Mouse (Mus musculus): ENCODE measurements around the gene Ppfibp1. TPM values are rescaled to one million over a fixed set of nuclear protein-coding genes. Genes with fewer than 3 reads are reported as not detected.

Gene Ppfibp1
- polyA plus RNA-seq, 1 experiment from 2014 or later = 68.3 TPM

DNA sequence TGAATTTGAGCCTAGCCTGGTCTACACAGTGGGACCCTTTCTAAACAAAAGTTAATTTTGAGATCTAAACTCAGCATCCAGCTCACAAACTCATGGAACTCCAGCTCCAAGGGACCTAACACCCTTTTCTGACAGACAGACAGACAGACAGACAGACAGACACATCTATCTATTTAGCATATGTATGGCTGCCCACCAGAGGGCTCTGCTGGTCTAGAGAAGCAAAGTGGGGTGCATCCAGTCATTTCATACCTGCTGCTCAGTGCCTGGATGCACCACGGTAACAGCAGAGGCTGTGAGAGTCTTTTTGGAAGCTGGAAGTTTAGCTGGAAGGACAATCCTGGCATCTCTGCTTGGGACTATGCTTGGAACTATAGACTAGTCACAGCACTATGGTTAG is 125.3 kb downstream of the Ppfibp1 start:
- Histone ChIP-seq H3K4me2 (no peak overlapping the region), H3K9me3 (replicated peaks) (no peaks in the 10 kb centered on the region), H3K27me3 (no peaks in the 10 kb centered on the region), H3K4me1 (no peaks in the 10 kb centered on the region), H3K36me3 (peaks cover 82% of the 10 kb centered on the region), H3K4me3 (replicated peaks) (no peak overlapping the region), H3K9ac (no peak overlapping the region), H3K27ac (no peak overlapping the region)
- 89% methylated on average over 1 of the region's 1 CpGs for WGBS
- no peak for ATAC-seq (replicated peaks; ENCODE audit: low FRiP score)

DNA sequence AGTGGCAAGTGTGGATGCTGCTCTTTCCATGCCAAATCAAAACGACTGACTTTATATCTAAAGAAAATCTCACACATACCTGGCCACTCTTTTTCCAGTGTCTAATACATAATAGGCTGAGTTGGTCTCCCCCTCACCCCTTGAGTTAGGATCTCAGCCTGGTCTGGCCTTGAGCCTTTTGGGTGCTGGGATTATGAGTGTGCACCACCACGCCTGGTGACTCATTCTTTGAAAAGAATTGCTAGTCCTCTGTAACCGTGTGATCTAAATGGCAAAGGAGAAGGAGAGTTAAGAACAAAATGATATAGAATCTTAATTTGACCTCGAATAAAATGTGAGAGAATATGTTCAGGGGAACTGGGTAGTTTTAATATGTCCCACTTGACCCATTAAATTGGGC is 129.6 kb downstream of the Ppfibp1 start:
- WGBS = 86% methylated on average over 4 of the region's 4 CpGs
- H3K27me3 ChIP-seq = no peaks in the 10 kb centered on the region
- no peak overlapping the region for H3K9ac ChIP-seq
- peaks cover 96% of the 10 kb centered on the region for H3K36me3 ChIP-seq
- ATAC-seq (replicated peaks; ENCODE audit: low FRiP score) = no peak
- no peak overlapping the region for H3K27ac ChIP-seq
- no peak overlapping the region for H3K4me2 ChIP-seq
- H3K4me1 ChIP-seq = no peaks in the 10 kb centered on the region
- H3K9me3 ChIP-seq (replicated peaks) = no peaks in the 10 kb centered on the region
- no peak overlapping the region for H3K4me3 ChIP-seq (replicated peaks)

DNA sequence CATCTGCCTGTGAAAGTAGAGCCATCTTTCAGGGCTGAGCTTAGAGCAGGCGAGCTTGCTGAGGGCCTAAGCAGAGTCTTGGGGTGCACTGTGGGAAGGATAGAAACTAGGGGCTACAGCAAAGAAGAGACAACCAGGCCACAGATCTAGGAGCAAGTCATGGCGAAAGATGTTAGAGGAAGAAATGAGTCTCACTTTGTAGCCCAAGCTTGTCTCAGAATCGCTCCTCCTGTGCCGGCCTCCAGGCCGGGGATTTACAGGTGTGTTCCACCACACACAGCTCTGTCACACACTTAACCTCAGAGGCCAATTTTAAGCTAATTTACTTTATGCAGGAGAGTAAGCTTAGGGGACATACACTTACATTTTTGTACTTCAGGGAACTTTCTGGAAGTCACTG is 130.1 kb downstream of the Ppfibp1 start:
- 89% methylated on average over 5 of the region's 5 CpGs for WGBS
- H3K36me3 ChIP-seq = peaks cover 96% of the 10 kb centered on the region
- no peak overlapping the region for H3K4me2 ChIP-seq
- H3K9ac ChIP-seq = no peak overlapping the region
- no peaks in the 10 kb centered on the region for H3K27me3 ChIP-seq
- no peak overlapping the region for H3K4me3 ChIP-seq (replicated peaks)
- H3K9me3 ChIP-seq (replicated peaks) = no peaks in the 10 kb centered on the region
- ATAC-seq (replicated peaks; ENCODE audit: low FRiP score) = no peak
- H3K27ac ChIP-seq = no peak overlapping the region
- H3K4me1 ChIP-seq = no peaks in the 10 kb centered on the region

DNA sequence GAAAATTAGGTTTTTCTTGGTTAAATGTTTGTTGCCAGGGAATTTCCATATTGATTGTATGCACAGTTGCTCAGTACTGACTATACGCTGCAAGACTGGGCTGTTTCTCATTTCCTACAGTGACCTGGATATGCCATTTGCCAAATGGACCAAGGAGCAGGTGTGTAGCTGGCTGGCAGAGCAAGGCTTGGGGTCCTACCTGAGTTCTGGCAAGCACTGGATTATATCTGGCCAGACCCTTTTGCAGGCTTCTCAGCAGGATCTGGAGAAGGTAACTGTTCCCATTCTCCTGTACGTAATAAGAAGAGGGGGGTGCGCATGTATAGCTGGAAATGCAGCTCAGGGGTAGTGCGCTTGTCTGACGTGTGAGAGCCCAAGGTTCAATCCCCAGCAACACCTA is 132.9 kb downstream of the Ppfibp1 start:
- Histone ChIP-seq H3K27ac (no peak overlapping the region), H3K9ac (no peak overlapping the region), H3K4me3 (replicated peaks) (no peak overlapping the region), H3K27me3 (no peaks in the 10 kb centered on the region), H3K4me2 (no peak overlapping the region), H3K36me3 (peaks cover 90% of the 10 kb centered on the region), H3K4me1 (no peaks in the 10 kb centered on the region), H3K9me3 (replicated peaks) (no peaks in the 10 kb centered on the region)
- WGBS = 96% methylated on average over 5 of the region's 5 CpGs
- ATAC-seq (replicated peaks; ENCODE audit: low FRiP score) = no peak

DNA sequence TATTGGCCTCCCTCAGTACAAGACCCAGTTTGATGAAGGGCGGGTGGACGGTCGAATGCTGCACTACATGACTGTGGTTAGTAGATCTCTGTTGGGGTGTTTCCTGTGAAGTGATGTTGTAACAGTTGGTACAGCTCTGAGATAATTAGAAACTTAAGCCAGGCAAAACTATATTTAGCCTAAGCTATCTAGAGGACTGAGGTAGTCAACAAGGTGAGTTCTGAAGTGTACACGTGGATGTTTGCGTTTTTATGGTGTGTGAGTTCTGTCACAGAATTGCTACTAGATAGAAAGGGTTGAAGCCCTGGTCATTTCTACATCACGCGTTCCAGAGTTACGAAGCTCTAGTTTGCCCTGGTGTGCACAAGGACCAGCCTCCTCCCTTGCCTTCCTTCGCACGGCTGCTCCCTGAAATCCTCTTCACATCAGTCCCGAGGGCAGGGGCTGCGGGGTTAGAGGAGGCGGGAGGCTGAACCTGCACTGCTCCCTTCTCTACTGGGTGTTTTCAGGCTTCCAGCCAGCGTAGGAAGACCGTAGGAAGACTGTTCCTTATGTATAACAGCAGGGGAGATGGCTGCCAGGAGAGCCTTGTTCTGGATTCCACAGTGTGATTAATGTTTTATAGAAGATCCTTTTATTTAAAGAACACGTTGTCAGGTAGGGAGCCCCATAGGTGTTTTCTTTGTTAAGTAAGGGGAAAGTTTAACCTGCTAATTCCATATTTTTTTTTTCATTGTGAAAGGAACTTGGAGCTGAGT is 134.3 kb downstream of the Ppfibp1 start:
- no peak overlapping the region for H3K9ac ChIP-seq
- peaks cover 90% of the 10 kb centered on the region for H3K36me3 ChIP-seq
- no peaks in the 10 kb centered on the region for H3K27me3 ChIP-seq
- ATAC-seq (replicated peaks; ENCODE audit: low FRiP score) = no peak
- H3K4me2 ChIP-seq = no peak overlapping the region
- 89% methylated on average over 16 of the region's 16 CpGs for WGBS
- H3K27ac ChIP-seq = no peak overlapping the region
- no peaks in the 10 kb centered on the region for H3K9me3 ChIP-seq (replicated peaks)
- H3K4me1 ChIP-seq = no peaks in the 10 kb centered on the region
- no peak overlapping the region for H3K4me3 ChIP-seq (replicated peaks)

DNA sequence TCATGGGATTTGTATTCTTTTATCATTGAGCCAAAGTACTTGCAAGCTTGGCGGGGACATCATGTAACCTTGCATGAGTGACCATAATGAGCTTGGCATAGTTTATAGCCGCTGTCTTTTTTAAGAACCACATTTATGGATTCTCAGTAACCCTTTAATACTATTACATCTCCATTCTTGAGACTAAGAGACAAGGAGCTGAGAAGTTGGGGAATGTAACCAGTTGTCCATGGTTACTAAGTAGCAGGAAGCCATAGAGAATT is 134.8 kb downstream of the Ppfibp1 start:
- Histone ChIP-seq H3K36me3 (peaks cover 90% of the 10 kb centered on the region), H3K27ac (no peak overlapping the region), H3K27me3 (no peaks in the 10 kb centered on the region), H3K4me3 (replicated peaks) (no peak overlapping the region), H3K9me3 (replicated peaks) (no peaks in the 10 kb centered on the region), H3K9ac (no peak overlapping the region), H3K4me2 (no peak overlapping the region), H3K4me1 (no peaks in the 10 kb centered on the region)
- no peak for ATAC-seq (replicated peaks; ENCODE audit: low FRiP score)
- 80% methylated on average over 2 of the region's 2 CpGs for WGBS

DNA sequence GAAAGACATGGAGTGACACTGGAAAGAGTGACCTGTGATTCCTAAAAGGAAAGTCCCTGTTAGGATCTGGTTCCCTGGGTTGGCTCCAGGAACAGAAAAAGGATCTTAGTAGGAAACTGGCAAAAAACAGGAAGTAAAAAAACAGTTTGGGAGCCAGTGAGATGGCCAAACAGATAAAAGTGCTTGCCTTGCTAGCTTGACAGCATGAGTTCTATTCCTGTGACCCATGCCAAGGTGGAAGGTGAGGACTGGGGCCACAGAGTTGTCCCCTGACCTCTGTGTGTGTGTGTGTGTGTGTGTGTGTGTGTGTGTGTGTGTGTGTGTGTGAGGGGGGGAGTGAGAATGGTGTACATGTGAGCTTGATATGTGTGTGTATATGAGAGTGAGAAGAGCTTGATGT is 135.3 kb downstream of the Ppfibp1 start:
- no peak for ATAC-seq (replicated peaks; ENCODE audit: low FRiP score)
- Histone ChIP-seq H3K27ac (no peak overlapping the region), H3K9me3 (replicated peaks) (no peaks in the 10 kb centered on the region), H3K27me3 (no peaks in the 10 kb centered on the region), H3K4me1 (no peaks in the 10 kb centered on the region), H3K9ac (no peak overlapping the region), H3K36me3 (peaks cover 90% of the 10 kb centered on the region), H3K4me2 (no peak overlapping the region), H3K4me3 (replicated peaks) (no peak overlapping the region)

DNA sequence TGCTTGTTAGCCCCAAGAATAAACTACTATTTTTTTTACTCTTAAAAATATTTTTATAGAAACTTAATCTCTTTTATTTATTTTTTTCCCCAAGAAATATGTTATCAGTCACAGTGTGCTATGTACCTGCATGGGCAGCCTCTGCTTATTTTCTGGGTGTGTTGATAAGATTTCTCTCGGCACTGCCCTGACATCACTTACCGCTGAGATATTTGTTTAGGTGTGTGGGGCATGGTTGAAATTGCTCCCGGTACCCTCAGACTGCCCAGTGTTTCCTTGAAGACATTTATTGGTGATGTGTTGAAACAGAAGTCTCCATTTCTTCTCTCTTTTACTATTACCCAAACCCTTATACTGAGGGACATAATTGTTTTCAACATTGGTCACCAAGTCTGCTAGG is 136.5 kb downstream of the Ppfibp1 start:
- no peak overlapping the region for H3K27ac ChIP-seq
- peaks cover 90% of the 10 kb centered on the region for H3K36me3 ChIP-seq
- H3K4me2 ChIP-seq = no peak overlapping the region
- H3K4me1 ChIP-seq = no peaks in the 10 kb centered on the region
- no peak overlapping the region for H3K4me3 ChIP-seq (replicated peaks)
- H3K27me3 ChIP-seq = no peaks in the 10 kb centered on the region
- no peak overlapping the region for H3K9ac ChIP-seq
- ATAC-seq (replicated peaks; ENCODE audit: low FRiP score) = no peak
- WGBS = 83% methylated on average over 3 of the region's 3 CpGs
- no peaks in the 10 kb centered on the region for H3K9me3 ChIP-seq (replicated peaks)

DNA sequence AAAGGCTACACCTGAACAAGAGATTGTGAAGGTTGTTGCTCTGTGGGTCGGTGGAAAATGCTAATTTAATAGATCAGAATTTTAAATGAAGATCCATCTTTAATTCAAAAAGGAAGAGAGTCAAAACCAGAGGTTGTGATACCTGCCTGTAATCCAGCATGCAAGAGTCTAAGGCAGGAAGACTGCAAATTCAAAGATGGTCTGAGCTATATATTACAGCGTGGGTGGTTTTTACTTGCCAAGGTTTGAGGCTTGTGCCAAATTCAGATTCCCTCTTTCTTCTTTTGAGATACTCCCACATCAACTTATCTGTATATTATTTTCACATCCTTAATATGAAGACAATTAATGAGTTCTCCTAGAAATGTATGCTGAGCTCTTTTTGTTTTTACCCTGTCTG is 140.1 kb downstream of the Ppfibp1 start:
- Histone ChIP-seq H3K4me1 (no peaks in the 10 kb centered on the region), H3K4me3 (replicated peaks) (no peak overlapping the region), H3K27ac (no peak overlapping the region), H3K27me3 (no peaks in the 10 kb centered on the region), H3K9ac (no peak overlapping the region), H3K36me3 (peaks cover 87% of the 10 kb centered on the region), H3K4me2 (no peak overlapping the region), H3K9me3 (replicated peaks) (no peaks in the 10 kb centered on the region)
- no peak for ATAC-seq (replicated peaks; ENCODE audit: low FRiP score)
- 84% methylated on average over 2 of the region's 2 CpGs for WGBS

DNA sequence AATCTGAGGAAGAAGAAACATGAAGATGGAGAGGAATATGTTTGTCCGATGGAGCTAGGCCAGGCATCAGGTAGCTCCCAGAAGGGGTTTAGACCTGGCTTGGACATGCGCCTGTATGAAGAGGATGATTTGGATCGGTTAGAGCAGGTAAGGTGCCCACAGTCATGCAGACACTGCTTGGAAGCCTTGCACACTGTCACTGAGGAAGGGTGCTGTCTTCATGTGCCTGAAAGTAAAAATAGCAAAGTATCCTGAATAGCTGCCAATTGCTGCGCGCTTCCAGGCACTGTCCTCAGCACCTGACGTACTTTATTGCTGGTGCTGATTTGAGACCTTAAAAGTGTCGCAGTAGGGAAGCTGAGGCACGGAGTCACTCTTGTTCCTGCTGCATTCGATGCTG is 141.3 kb downstream of the Ppfibp1 start:
- H3K27ac ChIP-seq = no peak overlapping the region
- no peaks in the 10 kb centered on the region for H3K9me3 ChIP-seq (replicated peaks)
- WGBS = 94% methylated on average over 9 of the region's 9 CpGs
- peaks cover 81% of the 10 kb centered on the region for H3K36me3 ChIP-seq
- H3K4me1 ChIP-seq = no peaks in the 10 kb centered on the region
- H3K9ac ChIP-seq = no peak overlapping the region
- H3K27me3 ChIP-seq = no peaks in the 10 kb centered on the region
- no peak overlapping the region for H3K4me2 ChIP-seq
- ATAC-seq (replicated peaks; ENCODE audit: low FRiP score) = no peak
- no peak overlapping the region for H3K4me3 ChIP-seq (replicated peaks)

DNA sequence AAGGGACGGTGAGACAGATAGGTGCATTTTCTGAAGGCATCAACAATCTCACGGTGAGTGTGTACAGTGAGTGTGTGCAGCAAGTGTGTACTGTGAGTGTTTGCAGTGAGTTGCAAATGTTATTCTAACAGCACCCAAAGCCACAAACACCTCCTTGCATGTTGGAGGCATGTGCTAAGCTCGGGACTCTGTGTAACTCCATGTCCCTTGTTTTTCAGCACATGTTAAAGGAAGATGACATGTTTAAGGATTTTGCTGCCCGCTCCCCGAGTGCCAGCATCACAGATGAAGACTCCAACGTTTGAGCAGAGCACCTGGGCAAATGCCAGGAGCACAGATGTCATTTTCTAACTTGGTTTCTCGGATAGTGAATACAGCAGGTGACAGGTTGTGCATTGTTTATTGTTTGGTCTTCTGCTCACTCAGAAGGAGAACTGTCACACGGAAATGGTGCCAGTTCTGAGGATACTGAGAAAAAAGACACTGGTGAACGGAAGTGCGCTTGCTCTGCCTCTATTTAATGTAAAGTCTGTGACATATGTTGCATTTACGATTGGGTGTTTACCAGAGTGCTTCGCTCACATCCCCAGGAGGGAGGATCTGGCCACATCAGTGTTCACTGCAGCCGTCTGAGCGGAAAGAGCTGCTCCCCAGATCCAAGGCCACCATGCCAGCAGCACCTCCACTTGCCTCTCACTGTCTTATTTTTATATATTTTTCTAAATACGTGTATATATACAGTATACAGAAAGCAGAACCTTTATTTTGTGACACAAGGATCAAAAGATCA is 142.0 kb downstream of the Ppfibp1 start:
- H3K27me3 ChIP-seq = no peaks in the 10 kb centered on the region
- no peak overlapping the region for H3K27ac ChIP-seq
- 90% methylated on average over 15 of the region's 15 CpGs for WGBS
- H3K9ac ChIP-seq = no peak overlapping the region
- H3K4me3 ChIP-seq (replicated peaks) = no peak overlapping the region
- ATAC-seq (replicated peaks; ENCODE audit: low FRiP score) = no peak
- H3K4me2 ChIP-seq = no peak overlapping the region
- no peaks in the 10 kb centered on the region for H3K4me1 ChIP-seq
- peaks cover 75% of the 10 kb centered on the region for H3K36me3 ChIP-seq
- H3K9me3 ChIP-seq (replicated peaks) = no peaks in the 10 kb centered on the region

DNA sequence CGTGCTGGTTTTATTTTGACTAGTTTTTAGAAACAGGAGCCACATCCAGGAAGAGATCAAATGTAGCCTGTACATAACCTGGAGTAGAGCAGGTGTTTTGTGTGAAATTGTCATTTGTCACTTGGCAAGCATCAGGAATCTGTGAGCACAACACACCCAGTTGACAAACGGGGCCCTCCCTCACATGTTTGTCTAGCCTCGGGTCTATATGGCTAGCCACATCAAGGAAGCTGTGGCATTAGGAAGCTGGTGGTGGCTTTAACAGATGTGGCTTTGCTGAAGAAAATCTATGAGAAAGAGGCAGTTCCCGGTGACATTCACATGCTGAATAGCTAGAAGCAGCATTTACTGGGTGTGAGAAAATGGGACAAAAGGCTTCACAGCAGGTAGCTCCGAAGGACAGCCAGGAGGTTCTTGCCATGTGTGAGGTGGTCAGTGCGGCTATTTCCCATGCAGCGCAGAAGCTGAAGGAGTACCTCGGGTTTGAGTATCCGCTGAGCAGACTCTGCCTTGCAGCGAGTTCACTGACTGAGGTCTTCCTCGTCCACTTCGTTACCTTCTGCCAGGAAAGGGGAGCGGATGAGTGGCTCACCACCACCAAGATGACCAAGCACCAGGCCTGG is 144.1 kb downstream of the Ppfibp1 start, which contains the start of gene Rep15:
Rep15 (plus strand) TSS at position 282 of the 623 bp plus-strand sequence.
- no peak within 1 kb of the TSS for H3K4me3 ChIP-seq (replicated peaks)
- H3K9ac ChIP-seq = no peak within 1 kb of the TSS
- no peak for ATAC-seq (replicated peaks; ENCODE audit: low FRiP score)
- no peaks in the 10 kb centered on the region for H3K4me1 ChIP-seq
- H3K4me2 ChIP-seq = no peak within 1 kb of the TSS
- no peak within 1 kb of the TSS for H3K27ac ChIP-seq
- H3K36me3 ChIP-seq = peaks cover 54% of the 10 kb centered on the region
- no peaks in the 10 kb centered on the region for H3K27me3 ChIP-seq
- H3K9me3 ChIP-seq (replicated peaks) = no peaks in the 10 kb centered on the region
- 54% methylated on average over 13 of the region's 13 CpGs for WGBS
